Mouse (Mus musculus) forebrain, embryonic 13.5 days (tissue): ENCODE data around the gene Peak1. TPM values are rescaled to one million over a fixed set of nuclear protein-coding genes. Genes with fewer than 3 reads are reported as not detected.
"Not testable (repeated sequence)": the region's sequence is repeated elsewhere in the genome, so short reads cannot be mapped to it uniquely, and the experiment has no call there.

Experiments used
- ATAC-seq: fragments of 200-750 bp; cut with Nextera tagmentation; 2 replicates; pipeline ENCODE4 v1.8.0; 2017
- H3K27ac ChIP-seq: fragments of 300-500 bp; sonication (generic); 2 replicates; pipeline ENCODE4 v1.5.1; 2015; ENCODE audit warnings: inconsistent platforms, mild to moderate bottlenecking, moderate library complexity
- H3K27me3 ChIP-seq: fragments of 300-500 bp; sonication (generic); 2 replicates; pipeline ENCODE4 v1.6.1; 2015; ENCODE audit warnings: mild to moderate bottlenecking, inconsistent platforms
- H3K36me3 ChIP-seq: fragments of 300-500 bp; sonication (generic); 2 replicates; pipeline ENCODE4 v1.6.1; 2015; ENCODE audit warnings: mild to moderate bottlenecking, inconsistent platforms; ENCODE audit not compliant: poor library complexity, severe bottlenecking
- H3K4me1 ChIP-seq: fragments of 300-500 bp; sonication (generic); 2 replicates; pipeline ENCODE4 v1.6.1; 2015; ENCODE audit warnings: inconsistent platforms
- H3K4me2 ChIP-seq: fragments of 300-500 bp; sonication (generic); 2 replicates; pipeline ENCODE4 v1.6.1; 2015; ENCODE audit warnings: inconsistent platforms, mild to moderate bottlenecking, moderate library complexity
- H3K4me3 ChIP-seq: fragments of 300-500 bp; sonication (generic); 2 replicates; pipeline ENCODE4 v1.5.1; 2015; ENCODE audit warnings: mild to moderate bottlenecking, inconsistent platforms
- H3K9ac ChIP-seq: fragments of 300-500 bp; sonication (generic); 2 replicates; pipeline ENCODE4 v1.6.1; 2015; ENCODE audit warnings: mild to moderate bottlenecking, inconsistent platforms
- H3K9me3 ChIP-seq: fragments of 300-500 bp; sonication (generic); replicated peaks from 2 replicates; pipeline ENCODE4 v1.6.1; 2016; ENCODE audit warnings: inconsistent platforms
- WGBS: fragments of 180-500 bp; shearing (Covaris S2); methylation state at CpG from one replicate; pipeline ENCODE4 v1.1.7; 2015; 5-methylcytosine and 5-hydroxymethylcytosine counted together
- polyA plus RNA-seq: library from polyadenylated mRNA; unstranded; fragments of >200 nt; fragmentation: Nextera tagmentation; extraction: Ambion mirVana; gene quantifications from 2 replicates; pipeline ENCODE4 v1.2.1, GENCODE M21; 2015

Peak1 gene
- polyA plus RNA-seq, 1 experiment from 2014 or later: 3.3 TPM

DNA sequence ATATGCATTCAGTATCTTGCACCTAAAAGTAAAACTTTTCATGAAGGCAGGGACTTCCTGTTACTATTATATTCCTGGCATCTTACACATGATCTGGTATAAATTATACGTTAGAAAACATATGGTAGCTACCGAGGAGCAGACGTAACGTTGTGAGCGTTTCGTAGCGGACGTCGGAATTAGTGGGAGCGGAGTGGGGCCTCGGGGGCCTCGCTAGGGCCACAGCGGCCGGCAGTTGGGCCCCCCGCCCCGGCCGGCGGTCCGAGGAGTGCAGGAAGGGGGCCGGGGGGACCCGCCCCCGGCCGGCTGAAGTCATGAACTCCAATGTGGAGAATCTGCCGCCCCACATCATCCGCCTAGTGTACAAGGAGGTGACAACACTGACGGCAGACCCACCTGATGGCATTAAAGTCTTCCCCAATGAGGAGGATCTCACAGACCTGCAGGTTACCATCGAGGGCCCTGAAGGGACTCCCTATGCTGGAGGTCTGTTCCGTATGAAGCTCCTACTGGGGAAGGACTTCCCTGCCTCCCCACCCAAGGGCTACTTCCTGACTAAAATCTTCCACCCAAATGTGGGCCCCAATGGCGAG, 19.5 kb upstream of the Peak1 start:
- H3K27ac ChIP-seq, H3K4me3 ChIP-seq, H3K9ac ChIP-seq, H3K36me3 ChIP-seq, H3K4me1 ChIP-seq, H3K27me3 ChIP-seq, H3K9me3 ChIP-seq, ATAC-seq, H3K4me2 ChIP-seq: not testable (repeated sequence)
- WGBS: 92% methylated on average over 29 of the region's 29 CpGs

DNA sequence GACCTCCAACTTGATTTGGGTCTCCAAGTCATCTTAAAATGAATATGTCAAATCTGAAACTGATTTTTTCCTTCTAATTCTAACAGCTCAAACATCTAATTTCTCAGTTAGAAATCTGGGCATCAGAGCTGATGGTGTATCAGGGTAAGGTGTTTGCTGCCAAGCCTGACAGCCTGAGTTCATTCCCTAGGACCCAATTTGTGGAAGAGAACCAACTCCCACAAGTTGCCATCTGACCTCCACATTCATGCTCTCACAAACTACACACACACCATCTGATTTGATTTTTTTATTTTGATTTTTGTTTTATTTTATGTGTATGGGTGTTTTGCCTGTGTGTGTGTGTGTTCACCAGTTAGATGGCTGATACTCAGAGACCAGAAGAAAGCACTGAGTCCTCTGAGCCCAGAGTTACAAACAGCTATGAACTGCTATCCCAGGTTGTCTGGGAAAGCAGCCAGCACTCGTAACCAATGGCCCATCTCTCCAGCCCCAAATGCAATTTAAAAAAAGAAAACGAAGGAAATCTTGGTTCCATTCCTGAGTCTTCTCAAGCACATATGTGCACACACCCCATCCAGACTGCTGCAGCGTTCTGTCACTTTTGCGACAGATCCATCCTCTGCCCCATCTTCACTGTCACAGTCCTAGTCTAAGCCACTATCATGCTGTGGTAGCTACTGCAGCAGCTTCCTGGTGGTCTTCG, 18.1 kb upstream of the Peak1 start:
- Histone ChIP-seq H3K4me1 (no peaks in the 10 kb centered on the region), H3K4me2 (no peak overlapping the region), H3K9me3 (no peaks in the 10 kb centered on the region), H3K9ac (no peak overlapping the region), H3K27ac (no peak overlapping the region; the same call in 1 of the 2 replicates), H3K27me3 (no peaks in the 10 kb centered on the region), H3K36me3 (no peaks in the 10 kb centered on the region), H3K4me3 (no peak overlapping the region)
- 86% methylated on average over 5 of the region's 5 CpGs for WGBS
- ATAC-seq: no peak

DNA sequence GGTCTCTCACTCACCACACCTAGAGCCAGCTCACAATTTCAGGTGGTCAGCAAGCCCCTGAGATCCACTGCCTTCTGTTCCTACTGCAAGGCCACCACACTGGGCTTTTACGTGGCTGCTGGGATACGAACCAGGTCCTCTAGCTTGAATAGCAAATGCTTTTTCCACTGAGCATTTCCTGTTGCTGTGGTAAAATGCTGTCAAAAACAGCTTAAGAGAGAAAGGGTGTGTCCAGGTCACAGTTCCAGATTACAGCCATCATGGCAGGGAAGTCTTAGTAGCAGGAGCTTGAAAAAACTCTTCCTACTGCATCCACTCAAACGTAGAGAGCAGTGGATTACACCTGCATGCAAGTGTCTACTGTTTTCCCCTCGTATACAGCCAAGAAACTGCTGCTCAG, 7.0 kb upstream of the Peak1 start:
- no peak overlapping the region for H3K9ac ChIP-seq
- no peak for ATAC-seq
- H3K27ac ChIP-seq: no peak overlapping the region
- H3K36me3 ChIP-seq: no peaks in the 10 kb centered on the region
- H3K4me1 ChIP-seq: peaks cover 24% of the 10 kb centered on the region
- H3K4me2 ChIP-seq: no peak overlapping the region
- no peaks in the 10 kb centered on the region for H3K9me3 ChIP-seq
- no peaks in the 10 kb centered on the region for H3K27me3 ChIP-seq
- 92% methylated on average over 4 of the region's 4 CpGs for WGBS
- no peak overlapping the region for H3K4me3 ChIP-seq

DNA sequence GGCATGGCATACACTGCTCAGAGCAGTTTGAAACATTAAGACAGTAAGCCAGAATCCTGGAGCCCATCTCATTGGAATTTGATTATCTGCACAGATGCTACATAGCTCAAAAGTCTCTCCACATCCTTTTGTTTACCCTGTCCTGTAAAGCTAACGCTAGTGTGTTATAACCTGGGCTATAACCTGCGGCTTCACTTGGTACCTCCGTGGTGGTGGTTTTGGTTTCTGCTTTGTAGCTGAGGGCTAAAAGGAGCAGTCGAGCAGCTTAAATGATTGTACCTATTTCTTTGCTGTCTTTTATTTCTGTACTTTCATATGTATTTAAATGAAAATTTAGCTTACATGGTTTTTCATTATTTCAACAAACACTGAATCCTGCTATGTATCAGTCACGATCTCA, 4.1 kb upstream of the Peak1 start:
- Histone ChIP-seq H3K4me2 (no peak overlapping the region), H3K9me3 (no peaks in the 10 kb centered on the region), H3K4me3 (no peak overlapping the region), H3K27ac (no peak overlapping the region), H3K4me1 (peaks cover 36% of the 10 kb centered on the region), H3K27me3 (no peaks in the 10 kb centered on the region), H3K9ac (no peak overlapping the region), H3K36me3 (no peaks in the 10 kb centered on the region)
- ATAC-seq: no peak
- 90% methylated on average over 5 of the region's 5 CpGs for WGBS

DNA sequence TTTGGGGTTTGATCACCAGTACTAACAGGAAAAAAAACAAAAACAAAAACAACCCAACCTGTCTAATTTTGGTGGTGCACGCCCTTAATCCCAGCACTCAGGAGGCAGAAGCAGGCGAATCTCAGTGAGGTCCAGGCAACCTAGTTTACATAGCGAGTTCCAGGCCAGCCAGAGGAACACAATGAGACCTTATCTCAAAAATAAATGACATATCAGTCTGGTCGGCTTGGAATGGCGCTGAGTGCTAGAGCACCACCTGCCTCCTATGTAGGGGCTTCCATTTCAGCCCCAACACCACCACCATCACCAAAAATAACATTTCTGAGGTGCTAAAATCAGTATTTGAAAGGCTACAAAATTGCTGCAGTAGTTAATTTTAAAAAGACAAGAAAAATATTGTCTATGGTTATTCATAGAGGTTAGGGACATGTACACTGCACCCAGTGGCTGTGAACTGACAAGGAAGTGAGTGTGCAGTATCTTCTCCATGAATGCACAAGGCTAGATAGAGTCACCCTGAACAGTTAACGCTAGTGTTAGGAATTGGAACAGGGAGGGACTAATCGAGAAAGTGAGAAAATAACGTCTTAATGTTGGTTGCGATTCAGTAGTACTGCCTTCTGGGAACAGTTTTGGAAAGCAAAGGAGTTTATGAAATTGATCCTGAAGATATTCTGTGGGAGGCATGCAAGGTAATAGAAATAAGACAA, 3.2 kb upstream of the Peak1 start:
- H3K4me1 ChIP-seq: peaks cover 40% of the 10 kb centered on the region
- no peak overlapping the region for H3K27ac ChIP-seq
- H3K9ac ChIP-seq: no peak overlapping the region
- no peaks in the 10 kb centered on the region for H3K9me3 ChIP-seq
- no peaks in the 10 kb centered on the region for H3K36me3 ChIP-seq
- H3K27me3 ChIP-seq: no peaks in the 10 kb centered on the region
- H3K4me2 ChIP-seq: no peak overlapping the region
- ATAC-seq: no peak
- no peak overlapping the region for H3K4me3 ChIP-seq
- 88% methylated on average over 9 of the region's 9 CpGs for WGBS

DNA sequence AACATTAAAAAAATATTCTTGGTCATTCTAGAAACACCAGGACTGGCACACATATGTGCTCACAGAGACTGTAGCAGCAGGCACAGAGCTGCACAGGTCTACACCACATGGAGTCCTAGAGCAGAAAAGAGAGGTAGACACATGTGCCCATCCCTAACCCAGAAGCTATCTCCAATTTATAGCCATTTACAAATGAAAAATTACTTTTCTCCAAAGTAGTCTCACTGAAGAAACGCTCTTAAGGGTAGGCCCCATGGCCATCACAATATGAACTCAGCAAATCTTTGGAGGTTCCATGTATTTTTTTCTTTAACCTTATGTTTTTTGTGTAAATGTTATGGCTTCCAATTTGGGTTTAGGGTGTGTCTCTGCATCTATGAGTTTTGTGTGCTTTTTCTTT, 2.4 kb upstream of the Peak1 start:
- Histone ChIP-seq H3K4me2 (no peak overlapping the region), H3K9ac (no peak overlapping the region), H3K9me3 (no peaks in the 10 kb centered on the region), H3K27ac (no peak overlapping the region), H3K36me3 (no peaks in the 10 kb centered on the region), H3K4me3 (no peak overlapping the region), H3K27me3 (no peaks in the 10 kb centered on the region), H3K4me1 (peaks cover 40% of the 10 kb centered on the region)
- WGBS: 95% methylated on average over 1 of the region's 1 CpGs
- no peak for ATAC-seq

DNA sequence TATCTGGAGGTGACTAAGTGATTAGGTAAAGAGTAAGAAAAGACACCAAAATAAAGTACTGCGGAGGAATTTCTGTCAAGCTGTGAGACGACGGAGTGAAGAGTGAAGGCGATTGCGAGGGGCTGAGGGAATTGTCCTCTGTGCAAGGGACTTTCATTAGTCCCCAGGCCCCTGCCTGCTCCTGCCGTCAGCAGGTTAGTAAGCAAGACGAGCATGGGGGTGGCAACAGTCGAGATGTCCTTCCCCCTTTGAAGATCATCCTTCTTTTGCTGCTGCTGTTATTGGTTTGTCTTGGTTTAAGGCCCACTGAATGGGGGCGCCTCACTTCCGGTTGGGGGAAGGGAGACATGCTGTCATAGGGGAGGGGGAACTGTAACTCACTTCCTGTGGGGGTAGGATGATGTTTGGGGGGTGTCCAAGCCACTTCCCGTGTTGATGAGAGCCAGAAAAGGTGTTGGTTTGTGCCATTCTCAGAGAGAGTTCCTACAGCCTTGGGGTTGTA, 922 bp upstream of the Peak1 start:
- Histone ChIP-seq H3K4me3 (peak overlapping the region; percentile 73), H3K9me3 (no peaks in the 10 kb centered on the region)

DNA sequence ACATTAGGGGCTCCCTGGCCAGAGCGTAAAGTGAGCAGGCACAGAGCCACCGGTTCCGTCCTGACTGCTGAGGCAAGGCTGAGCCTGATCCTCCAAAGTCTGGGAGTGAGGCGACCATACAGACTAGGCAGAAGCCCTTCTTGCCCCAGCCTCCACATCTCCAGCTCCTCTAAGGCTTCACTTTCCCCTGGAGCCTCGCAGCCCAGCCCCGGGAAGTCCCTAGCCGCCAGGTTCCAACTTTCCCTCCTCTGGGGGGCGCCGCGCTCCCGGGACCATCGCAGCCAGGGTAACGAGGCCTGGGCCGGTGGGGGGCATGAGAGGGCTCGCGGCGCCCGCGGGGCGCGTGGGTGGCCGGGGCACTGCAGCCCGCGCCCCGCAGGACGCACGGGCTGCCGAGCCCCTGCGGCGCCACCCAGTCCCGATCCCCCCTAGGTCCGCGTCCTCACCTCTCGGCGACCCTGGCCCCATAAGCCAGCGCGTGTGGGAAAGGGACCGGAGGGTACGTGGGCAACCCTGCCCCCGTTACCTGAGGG, 386 bp downstream of the Peak1 start:
- Histone ChIP-seq H3K4me3 (peak overlapping the region; percentile 73), H3K27me3 (no peaks in the 10 kb centered on the region), H3K9ac (peak overlapping the region; percentile 73), H3K9me3 (no peaks in the 10 kb centered on the region), H3K36me3 (no peaks in the 10 kb centered on the region), H3K27ac (peak overlapping the region; percentile 72), H3K4me2 (peak overlapping the region; percentile 80), H3K4me1 (peaks cover 38% of the 10 kb centered on the region)
- WGBS: under 1% methylated on average over 34 of the region's 40 CpGs
- no peak; the same call in 1 of the 2 replicates for ATAC-seq

More for the DNA sequence above, 922 bp upstream of the Peak1 start:
- H3K27me3 ChIP-seq: no peaks in the 10 kb centered on the region
- no peaks in the 10 kb centered on the region for H3K36me3 ChIP-seq
- WGBS: 0% methylated on average over 11 of the region's 11 CpGs
- H3K27ac ChIP-seq: peak overlapping the region; percentile 94
- H3K4me1 ChIP-seq: peaks cover 40% of the 10 kb centered on the region
- H3K4me2 ChIP-seq: peak overlapping the region; percentile 80
- peak; percentile 54 for ATAC-seq
- H3K9ac ChIP-seq: peak overlapping the region; percentile 78

DNA sequence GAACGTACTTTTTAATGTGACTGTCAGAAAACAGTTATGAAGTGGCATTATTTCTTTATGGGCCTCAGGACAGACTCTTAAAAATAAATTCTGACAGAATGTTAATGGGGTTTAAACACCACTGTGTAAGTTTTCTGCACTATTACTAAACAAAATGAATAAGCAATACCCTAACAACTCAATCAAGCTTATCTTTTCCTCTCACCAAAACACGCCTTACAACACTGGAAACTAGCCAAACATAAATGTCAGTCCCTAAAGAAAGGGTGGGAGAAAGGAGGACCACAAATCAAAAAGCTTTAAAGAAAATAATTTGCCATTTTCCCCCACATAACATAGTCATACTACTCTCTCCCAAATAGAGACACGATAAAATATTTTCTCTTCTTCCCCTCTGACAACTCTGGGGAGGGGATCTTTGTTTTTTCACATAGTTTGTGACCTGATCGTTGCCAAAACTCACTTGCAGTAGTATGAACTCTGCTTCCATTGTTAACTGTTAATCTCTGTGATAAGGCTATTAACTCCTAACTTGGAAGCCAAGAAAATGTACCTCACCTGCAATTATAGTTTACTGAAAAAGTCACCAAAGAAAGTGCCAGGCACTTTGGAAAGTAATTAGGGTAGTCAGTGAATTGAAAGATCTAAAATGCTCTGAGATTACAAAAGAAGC, 1.8 kb downstream of the Peak1 start:
- Histone ChIP-seq H3K4me3 (no peak overlapping the region), H3K9me3 (no peaks in the 10 kb centered on the region), H3K4me2 (peak overlapping the region; percentile 80; the same call in 1 of the 2 replicates), H3K9ac (no peak overlapping the region), H3K36me3 (no peaks in the 10 kb centered on the region), H3K27me3 (no peaks in the 10 kb centered on the region), H3K27ac (no peak overlapping the region), H3K4me1 (peaks cover 25% of the 10 kb centered on the region)
- ATAC-seq: no peak
- WGBS: 68% methylated on average over 4 of the region's 4 CpGs

DNA sequence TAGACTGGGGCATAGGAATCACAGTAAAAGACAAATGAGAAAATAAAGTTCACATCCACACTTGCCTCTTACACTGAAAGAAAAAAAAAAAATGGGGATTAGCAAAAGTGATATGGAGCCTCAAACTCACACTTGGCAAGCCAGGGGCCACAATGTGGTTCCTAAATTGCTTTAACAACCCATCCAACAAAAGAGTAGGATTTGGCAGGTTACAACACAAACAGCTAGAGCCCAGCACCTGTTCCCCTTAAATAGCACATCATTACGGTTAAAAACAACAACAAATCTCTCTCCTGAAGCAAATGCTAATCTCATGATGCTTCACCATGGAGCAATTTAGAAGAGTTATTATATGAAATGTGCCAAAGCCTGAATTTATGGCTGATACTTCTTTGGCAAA, 2.5 kb downstream of the Peak1 start:
- no peak overlapping the region for H3K27ac ChIP-seq
- no peaks in the 10 kb centered on the region for H3K36me3 ChIP-seq
- H3K4me1 ChIP-seq: peaks cover 22% of the 10 kb centered on the region
- no peak overlapping the region for H3K9ac ChIP-seq
- no peak for ATAC-seq
- no peak overlapping the region for H3K4me3 ChIP-seq
- WGBS: 78% methylated on average over 1 of the region's 1 CpGs
- no peaks in the 10 kb centered on the region for H3K9me3 ChIP-seq
- no peak overlapping the region for H3K4me2 ChIP-seq
- no peaks in the 10 kb centered on the region for H3K27me3 ChIP-seq

DNA sequence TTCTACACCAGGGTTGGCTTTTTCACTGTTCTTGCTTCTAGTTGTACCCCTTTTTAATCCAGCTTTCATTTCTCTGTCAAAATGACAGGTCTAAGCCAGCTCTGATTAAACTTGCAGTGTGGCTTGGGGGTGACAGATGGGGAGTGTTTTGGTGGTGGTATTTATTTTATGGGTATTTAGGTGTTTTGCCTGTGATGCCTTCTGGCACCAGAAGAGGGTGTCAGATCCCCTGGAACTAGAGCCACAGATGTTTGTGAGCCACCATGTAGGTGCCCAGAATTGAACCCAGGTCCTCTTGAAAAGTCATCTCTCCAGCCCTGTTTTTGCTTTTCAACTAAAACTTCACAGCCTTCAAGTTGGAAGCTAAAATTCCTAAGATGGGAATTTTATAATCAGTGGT, 3.5 kb downstream of the Peak1 start:
- H3K4me3 ChIP-seq: no peak overlapping the region
- H3K4me1 ChIP-seq: peaks cover 11% of the 10 kb centered on the region
- no peaks in the 10 kb centered on the region for H3K36me3 ChIP-seq
- H3K4me2 ChIP-seq: no peak overlapping the region
- no peak overlapping the region for H3K9ac ChIP-seq
- H3K27me3 ChIP-seq: no peaks in the 10 kb centered on the region
- ATAC-seq: no peak
- H3K9me3 ChIP-seq: no peaks in the 10 kb centered on the region
- H3K27ac ChIP-seq: no peak overlapping the region

DNA sequence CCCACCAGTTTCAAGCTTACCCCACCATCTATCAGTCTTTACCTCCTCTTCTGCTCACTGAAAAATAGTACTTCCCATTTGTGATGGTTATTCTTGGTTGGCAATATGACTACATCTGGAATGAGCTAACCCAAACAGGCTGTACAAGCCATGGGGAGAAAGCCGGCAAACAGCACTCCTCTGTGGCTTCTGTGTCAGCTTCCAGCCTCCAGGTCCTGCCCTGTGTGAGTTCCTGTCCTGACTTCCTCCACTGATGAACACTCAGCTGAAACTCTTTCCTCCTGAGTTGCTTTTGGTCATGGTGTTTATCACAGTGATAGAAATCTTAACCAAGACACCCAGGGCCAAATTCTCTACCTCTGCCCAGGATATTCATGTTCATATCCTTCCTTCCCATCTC, 5.2 kb downstream of the Peak1 start:
- Histone ChIP-seq H3K4me2 (no peak overlapping the region), H3K4me3 (no peak overlapping the region), H3K36me3 (no peaks in the 10 kb centered on the region), H3K27me3 (no peaks in the 10 kb centered on the region), H3K27ac (no peak overlapping the region), H3K4me1 (peaks cover 9% of the 10 kb centered on the region), H3K9me3 (no peaks in the 10 kb centered on the region), H3K9ac (no peak overlapping the region)
- WGBS: 83% methylated on average over 1 of the region's 1 CpGs
- no peak for ATAC-seq
